Mouse (Mus musculus): Measurements from ENCODE around the gene Rem1. TPM values are rescaled to one million over a fixed set of nuclear protein-coding genes. Genes with fewer than 3 reads are reported as not detected.
"Not testable (repeated sequence)": the region's sequence is repeated elsewhere in the genome, so short reads cannot be mapped to it uniquely, and the experiment has no call there.

Gene Rem1
- total RNA-seq, 2 experiments from 2014 or later = 15.1 to 16.2 TPM

DNA sequence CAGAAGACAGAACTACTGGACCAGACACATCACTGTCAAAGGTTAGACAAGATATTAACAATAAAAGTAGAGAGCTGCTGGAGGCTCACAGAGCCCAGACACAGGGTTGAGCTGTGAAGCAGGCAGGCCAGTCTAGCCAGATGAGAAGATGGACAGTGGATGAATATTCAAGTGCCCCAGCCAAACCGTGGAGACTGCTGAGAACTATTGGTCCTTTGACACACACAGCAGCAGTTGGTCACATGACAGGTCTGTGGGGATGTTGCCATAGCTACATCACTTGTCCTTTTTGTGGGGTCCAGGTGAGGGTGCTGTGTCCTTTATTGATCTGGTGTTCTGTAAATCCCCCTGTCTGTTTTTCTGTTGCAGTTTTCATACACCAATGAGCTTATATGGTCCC, 1.5 kb upstream of the Rem1 start:
- no peak for DNase-seq (ENCODE audit: low spot score in 2 of 2)

DNA sequence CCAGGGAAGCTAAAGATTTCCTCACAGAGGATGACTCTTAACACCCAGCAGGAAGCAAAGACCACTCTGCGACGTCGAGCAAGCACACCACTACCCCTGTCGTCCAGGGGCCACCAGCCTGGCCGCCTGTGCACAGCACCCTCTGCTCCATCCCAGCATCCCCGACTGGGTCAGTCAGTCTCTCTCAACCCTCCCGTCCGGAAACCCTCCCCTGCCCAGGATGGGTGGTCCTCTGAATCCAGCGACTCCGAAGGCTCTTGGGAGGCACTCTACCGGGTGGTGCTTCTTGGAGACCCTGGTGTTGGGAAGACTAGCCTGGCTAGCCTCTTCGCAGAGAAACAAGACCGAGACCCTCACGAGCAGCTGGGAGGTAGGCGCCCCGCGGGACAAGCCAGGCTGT, 1.3 kb downstream of the Rem1 start:
- no peak for DNase-seq (ENCODE audit: low spot score in 2 of 2)

DNA sequence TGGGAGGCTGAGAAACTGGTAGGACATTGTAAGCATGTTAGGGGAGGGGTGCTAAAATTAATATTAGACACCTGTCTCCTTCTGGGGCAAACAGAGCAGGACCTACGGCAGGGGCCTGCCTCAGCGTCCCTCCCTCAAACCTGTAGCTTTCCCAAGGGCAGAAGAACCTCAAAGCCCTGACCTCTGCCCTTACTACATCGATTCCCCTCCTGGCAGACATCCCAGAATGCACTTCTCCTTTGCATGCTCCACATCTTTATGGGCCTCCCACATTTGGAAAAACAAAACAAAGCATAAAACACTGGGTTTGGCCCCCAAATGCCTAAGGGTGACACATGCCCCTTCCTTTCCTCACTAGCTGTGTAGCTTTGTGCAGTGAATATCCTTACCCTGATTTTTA, 2.5 kb downstream of the Rem1 start:
- DNase-seq (ENCODE audit: low spot score in 2 of 2) = no peak

DNA sequence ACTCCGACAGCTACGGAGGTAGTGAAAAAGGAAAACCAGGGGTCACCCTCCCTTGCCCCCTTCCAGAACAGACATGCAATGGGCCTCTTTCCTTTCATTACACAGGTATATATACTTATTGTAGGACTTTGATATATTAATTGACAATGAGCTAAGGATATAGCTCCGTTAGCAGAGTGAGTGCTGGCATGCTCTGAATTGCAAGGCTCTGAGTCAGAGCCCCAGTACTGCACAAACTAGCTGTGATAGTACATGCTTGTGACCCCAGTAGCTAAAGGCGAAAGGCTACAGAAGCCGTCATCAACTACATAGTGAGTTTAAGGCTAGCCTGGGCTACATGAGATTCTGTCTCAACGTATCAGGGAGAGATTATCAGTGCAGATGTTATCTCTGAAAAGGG, 3.2 kb downstream of the Rem1 start:
- DNase-seq (ENCODE audit: low spot score in 2 of 2) = no peak

DNA sequence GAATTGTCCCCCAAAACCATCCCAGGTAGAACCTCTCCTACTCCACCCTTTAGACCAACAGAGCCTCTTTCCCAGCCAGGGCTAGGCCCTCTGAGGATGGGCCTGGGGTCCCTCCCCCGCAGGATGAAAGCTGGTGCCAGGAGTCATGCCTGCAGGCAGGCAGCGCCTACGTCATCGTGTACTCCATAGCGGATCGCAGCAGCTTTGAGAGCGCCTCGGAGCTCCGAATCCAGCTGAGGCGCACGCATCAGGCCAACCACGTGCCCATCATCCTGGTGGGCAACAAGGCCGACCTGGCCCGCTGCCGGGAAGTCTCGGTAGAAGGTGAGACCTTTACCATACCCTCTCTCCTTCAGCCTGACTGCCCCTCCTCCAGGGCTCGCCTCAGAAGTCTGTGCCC, 6.6 kb downstream of the Rem1 start:
- DNase-seq (ENCODE audit: low spot score in 2 of 2) = no peak

DNA sequence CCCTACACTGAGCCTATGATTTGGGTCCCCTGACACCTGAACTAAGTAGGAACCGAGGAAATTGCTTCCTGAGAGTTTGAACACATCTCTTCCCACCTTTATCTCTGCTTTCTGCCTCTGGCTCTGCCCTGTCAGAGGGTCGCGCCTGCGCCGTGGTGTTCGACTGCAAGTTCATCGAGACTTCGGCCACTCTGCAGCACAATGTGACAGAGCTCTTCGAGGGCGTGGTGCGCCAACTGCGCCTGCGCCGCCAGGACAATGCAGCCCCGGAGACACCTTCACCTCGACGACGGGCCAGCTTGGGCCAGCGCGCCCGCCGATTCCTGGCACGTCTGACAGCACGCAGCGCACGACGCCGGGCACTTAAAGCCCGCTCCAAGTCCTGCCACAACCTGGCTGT, 7.6 kb downstream of the Rem1 start:
- no peak for DNase-seq (ENCODE audit: low spot score in 2 of 2)

DNA sequence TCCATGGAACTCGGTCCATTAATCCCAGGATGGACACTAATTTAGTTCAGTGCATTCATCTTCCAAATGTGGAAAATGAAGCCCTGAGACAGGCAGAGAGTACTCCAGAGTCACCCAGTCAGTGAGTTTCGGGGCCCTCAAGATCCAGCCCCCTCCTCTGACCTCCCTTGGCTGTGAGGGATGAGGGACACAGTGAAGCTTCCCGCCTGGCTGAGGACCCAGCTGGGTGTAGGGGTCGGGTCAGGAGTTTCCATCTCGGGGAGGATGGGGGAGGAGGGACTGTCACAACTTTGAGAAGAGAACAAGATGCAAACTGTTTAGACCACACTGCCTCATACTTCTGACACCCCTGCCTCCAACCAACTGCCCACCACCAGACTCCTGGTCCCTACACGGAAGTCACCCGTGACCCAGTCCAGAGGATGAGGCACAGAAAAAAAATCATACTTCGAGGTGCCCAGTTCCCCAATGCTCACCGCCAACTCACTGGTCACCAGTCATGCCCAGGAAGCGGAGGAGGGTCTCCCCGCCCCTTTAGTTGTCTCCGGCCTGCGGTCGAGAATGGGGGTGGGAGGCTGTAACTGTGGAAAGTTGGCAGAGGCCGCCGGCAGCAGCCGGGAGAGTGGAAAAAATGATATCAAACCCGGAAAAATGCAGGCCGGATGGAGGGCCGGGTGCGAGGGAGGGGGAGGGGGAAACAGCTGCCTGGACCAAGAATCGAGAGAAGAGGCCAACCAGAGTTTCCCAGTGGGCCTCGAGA, 9.7 kb downstream of the Rem1 start:
- peak; percentile 75 to 85 for DNase-seq (ENCODE audit: low spot score in 2 of 2)

DNA sequence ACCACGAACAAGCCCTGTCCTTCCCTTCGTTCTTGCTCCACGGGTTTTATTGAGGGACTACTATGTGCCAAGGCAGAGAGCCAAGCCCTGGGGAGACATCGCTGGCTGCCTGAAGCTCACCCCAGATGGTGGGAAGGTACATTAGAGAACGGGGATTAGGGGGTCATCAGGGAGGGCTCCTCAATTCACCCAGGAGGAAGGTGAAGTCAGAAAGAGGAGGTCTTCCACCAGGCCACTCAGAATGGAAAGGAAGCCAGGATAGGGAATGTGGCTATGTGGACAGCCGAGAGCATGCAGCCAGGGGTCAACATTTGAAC, 10.2 kb downstream of the Rem1 start:
- DNase-seq (ENCODE audit: low spot score in 2 of 2) = no peak

DNA sequence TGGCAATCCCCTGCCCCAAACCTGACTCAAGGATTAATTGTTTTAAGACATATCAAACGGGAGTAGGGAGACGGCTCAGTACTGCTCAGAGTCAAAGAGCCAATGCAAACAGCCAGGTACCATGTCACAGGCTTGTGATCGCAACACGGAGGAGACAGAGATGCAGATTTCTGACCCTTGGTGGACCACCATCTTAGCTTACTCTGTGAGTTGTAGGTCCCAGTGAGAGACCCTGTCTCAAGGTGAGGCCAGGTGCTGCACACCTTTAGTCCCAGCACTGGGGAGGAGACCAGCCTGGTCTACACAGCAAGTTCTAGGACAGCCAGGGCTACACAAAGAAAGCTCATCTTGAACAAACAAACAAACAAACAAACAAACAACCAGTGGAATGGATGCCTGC, 10.6 kb downstream of the Rem1 start:
- no peak for DNase-seq (ENCODE audit: low spot score in 2 of 2)

DNA sequence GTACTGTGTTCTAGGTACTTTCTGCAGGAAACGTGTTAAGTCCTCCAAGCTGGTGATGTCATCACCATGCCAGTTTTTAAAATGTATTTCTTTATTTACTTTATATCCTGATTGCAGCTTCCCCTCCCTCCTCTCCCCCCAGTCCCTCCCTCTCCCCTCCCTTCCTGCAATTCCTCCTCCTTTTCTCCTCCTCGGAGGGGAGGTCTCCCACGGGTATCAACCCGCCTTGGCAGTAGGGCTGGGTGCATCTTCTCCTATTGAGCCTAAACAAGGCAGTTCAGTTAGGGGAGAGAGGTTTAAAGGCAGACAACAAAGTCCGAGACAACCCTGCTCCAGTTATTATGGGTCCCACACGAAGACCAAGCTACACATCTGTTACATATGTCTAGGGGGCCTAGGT, 12.1 kb downstream of the Rem1 start:
- no peak for DNase-seq (ENCODE audit: low spot score in 2 of 2)

DNA sequence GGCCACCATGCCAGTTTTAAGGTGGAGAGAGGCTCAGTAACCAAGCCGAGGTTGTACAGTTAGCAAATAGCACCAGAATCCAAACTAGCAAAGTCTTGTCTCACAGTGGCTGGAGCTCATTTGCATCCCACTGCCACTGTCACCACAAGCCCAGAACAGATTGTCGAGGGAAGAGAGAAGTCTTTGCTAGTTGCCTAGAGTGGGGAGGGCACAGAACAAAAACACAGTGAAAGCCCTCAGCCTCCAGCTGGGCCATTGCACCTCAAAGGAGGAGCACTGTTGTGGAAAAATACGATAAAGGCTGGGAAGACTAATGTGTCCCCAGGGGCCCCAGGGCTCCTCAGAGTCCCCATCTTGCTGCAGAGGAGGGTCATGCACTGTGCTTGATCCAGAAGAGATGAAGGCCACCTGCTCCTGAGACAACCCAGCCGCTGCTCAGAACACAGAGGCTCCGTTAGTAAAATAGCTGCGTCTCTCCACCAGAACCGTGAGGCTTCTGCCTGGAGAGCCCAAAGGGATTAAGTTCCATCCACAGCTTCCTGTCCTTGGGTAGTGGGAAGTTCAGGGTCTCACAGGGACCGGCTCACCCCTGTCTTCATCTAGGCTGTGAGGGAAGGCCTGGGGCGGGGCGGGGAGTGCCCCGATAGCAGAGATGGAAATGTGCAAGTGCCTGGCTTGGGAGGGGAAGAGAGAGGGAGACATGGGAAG, 12.8 kb downstream of the Rem1 start:
- DNase-seq (ENCODE audit: low spot score in 2 of 2) = no peak

DNA sequence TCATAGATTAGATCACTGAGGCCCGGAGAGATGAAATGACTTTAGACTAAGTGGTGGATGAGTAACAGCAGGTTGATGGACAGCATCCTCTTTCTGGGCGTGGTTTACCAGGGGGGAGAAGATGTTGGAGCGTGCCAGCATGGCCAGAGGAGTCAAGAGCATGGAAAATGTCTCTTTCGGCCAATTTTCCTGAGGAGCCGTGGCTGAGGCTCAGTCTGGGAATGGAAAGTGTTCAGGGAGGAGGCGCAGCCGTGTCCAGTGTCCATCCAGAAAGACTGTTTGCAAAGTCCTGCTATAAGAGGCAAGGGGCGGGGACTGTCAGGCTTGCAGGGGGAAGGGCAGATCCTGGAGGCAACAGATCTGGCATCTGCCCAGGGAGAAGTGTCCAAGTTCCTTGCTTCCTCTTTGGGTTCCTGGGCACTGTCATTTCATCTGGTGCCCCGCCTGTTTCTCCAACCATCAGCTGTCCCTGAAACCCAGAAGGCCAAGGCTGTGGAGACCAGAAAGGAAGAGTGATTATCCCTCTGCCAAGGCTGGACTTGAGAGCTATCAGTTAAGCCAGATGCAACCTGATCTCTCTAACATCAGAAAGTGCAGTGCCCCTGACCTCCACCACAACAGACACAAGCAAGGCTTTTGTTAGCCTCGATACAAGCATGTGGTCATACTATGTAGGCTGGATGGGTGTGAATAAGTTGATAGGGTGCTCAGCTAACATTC, 26.3 kb downstream of the Rem1 start:
- peak; percentile 48 to 72 for DNase-seq (ENCODE audit: low spot score in 2 of 2)

DNA sequence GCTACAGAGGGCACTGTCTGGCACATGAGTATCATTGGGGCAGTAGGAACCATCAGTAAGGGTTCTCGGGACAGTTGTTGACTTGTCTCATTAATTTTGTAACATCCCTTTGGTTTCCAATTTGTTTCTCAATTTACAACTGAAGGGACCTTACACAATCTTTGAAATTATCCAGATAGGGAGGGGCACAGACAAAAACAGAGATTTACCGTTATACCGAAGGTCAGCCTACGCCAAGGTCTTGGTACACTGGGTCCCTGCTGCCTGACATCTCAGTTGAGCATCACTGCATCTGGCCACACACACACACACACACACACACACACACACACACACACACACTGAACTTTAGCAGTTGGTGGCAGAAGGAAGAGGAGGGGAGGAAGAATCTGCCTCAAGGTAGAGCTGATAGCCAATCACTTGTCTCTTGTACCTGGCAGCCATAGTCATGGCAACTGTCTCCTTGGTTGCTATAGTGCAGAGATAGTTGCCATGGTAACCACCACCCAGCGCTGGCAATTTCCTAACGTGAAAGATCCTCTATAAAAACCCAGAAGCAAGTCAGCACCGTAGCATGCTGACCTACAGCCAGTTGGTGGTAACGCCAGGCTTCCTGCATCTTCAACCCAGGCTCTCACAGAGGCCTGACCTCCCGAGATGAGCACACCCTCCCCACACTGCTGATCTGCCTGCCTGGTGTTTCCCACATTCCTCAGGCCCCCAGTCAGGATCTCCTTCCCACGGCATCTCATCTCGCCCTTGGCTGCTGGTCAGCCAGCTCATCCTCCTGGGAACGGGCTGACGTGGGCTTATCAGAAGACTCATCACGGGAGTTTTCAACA, 27.3 kb downstream of the Rem1 start:
- no peak for DNase-seq (ENCODE audit: low spot score in 2 of 2)

DNA sequence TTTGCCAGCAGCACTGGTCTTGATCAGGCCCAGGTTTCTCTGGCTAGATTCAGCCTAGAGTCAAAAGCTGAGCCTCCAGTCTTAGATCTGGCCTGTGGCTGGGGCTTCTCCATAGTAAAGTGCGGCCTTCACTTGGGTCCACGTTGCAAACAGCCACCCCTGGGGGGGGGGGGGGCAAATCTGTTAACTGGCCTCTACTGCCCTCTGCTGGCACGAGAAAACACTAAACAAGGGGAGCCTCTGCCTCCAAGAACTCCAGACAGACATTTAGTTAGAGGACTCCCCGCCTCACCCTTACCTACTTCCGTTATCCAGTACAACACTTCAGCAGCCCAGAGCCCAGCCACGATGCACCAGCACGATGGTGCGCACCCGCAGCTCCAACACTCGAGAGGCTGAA, 30.6 kb downstream of the Rem1 start:
- peak in 1 of 2 experiments; percentile 38 for DNase-seq (ENCODE audit: low spot score in 2 of 2)

DNA sequence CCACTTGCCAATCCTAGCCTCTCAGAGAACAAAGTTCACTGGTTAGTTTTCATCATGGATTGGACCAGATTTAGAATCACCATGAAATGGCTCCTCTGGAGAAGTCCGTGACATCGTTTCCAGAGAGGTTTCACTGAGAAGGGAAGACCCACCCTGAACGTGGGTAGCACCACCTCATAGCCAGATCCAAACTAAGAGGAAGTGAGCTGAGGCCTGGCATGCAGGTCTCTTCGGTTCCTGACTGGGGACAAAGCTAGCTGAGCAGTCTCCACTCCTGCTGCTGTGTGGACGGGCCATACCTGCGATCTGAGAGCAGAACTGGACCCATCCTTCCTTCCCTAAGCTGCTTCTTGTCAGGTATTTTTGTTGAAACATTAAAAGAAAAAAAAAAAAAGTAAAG, 34.4 kb downstream of the Rem1 start:
- DNase-seq (ENCODE audit: low spot score in 2 of 2) = no peak

DNA sequence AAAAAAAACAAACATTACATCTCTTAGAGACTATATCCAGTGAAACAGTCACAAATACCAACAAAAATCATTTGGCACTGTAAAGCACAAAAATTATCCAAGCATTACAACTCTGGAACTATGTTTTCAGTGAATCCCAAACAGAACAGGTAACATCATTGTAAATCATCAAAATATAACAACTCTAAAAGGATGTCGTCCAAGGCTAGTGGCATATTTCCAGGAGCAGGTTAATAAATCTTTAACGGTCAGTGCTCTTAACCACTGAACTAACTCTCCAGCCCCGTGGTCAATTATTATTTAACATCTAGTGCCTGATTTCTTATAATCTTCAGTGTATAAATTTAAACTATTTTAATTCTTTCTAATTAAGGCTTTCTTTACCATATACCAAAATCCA, 39.4 kb downstream of the Rem1 start:
- DNase-seq (ENCODE audit: low spot score in 2 of 2) = not testable (repeated sequence)

DNA sequence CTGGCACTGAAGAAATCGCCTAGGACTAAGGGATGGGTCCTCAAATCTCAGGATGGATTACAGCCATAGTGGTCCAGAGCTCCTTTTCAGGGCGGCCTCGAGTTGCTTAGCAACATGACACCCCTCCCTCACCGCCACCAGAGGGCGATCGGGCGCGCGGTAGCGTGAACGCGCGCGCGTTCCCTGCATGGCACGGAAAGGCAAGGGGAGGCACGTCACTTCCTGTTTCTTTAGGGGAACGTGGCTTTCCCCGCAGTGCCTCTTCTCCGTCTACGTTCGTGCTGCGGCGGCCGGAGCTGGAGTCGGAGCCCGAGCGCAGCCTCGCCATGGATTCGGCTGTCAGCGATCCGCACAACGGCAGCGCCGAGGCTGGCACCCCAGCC, 42.5 kb downstream of the Rem1 start, which contains the start of gene H13:
H13 (plus strand) TSS at position 206 of the 383 bp plus-strand sequence.
- peak; percentile 81 to 89 for DNase-seq (ENCODE audit: low spot score in 2 of 2)

DNA sequence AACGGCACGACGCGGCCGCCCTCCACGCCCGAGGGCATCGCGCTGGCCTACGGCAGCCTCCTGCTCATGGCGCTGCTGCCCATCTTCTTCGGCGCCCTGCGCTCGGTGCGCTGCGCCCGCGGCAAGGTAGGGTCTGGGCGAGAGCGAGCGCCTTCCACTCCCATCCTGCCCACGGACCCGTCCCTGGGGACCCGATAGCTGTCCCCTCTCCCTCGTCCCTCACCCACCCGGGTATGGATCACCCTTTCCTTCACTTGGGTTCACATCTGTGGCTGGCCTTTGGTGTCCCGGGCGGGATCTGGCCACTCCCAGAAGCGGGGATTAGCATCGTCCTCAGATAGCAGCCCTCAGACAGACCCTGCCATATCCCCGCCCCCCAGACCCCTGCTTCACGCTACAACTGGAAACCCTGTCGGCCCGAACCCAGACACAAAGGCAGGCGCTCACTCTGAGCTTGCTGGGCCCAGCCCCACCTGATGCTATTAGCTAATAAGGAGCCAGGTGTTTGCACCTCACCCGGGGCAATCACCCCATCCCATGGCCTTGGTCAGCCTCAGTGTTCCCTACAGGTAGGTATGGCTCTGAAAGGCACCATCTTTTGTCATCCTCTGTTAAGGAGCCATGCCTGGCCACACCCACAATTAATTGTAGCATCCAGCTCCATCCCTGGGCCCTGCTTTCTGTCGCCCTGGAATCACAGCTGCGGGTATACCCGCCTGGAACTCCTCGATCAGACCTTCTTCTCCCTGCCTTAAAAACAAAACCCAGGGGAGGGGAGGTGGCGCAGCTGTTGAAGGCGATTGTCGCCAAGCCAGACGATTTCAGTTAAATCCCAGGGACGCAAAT, 43.1 kb downstream of the Rem1 start:
- DNase-seq (ENCODE audit: low spot score in 2 of 2) = peak; percentile 29 to 64

DNA sequence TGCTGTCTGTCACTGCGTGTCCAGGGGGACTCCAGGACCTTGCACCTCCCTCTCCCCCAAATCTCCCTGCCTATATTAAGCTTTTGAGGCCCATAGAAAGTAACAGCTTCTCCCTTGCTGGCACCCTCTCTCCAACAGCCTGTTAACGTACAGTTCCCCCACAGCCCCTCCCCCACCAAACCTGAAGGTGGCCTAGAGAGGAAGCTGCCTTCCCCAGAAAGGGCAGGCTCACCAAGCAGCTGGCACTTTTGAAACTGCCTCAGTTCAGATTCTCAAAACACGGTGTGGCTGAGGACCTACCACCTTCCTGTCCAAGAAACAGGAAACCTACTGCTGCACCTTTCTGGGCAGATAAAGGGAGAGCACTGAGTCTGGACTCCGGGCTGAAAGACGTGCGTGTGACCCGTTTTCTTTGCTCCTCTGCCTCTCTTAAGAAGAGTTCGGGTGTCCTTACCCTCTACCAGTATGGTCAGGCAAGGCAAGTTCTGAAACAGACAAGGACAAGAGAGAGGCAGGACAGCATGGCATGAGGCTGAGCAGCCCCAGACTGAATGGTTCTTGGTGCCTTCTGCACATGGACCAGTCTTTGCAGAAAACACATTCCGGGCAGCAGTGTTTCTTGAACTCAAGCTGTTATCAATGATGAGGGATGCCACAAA, 44.4 kb downstream of the Rem1 start:
- no peak for DNase-seq (ENCODE audit: low spot score in 2 of 2)

DNA sequence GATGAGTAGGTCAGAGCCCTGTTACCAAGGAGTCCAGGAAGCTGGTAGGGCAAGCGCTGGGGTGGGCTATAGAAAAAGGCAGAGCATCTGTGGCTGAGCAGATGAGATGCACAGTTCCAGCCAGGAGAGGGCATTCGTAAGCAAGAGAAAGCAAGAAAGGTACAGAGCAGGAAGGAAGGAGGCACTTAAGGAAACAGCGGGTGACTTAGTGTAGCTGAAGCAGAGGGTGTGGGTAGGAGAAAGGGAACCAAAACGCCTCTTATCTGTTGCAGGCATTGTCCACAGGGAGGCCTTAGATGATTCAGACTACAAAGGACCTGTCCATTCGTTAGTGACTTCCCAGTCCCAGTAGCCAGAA, 44.9 kb downstream of the Rem1 start:
- no peak for DNase-seq (ENCODE audit: low spot score in 2 of 2)
